Mouse (Mus musculus): ENCODE results near the gene Clmp. TPM values are rescaled to one million over a fixed set of nuclear protein-coding genes. Genes with fewer than 3 reads are reported as not detected.

Clmp gene
- polyA plus RNA-seq, 1 experiment from 2014 or later = 72.3 TPM

DNA sequence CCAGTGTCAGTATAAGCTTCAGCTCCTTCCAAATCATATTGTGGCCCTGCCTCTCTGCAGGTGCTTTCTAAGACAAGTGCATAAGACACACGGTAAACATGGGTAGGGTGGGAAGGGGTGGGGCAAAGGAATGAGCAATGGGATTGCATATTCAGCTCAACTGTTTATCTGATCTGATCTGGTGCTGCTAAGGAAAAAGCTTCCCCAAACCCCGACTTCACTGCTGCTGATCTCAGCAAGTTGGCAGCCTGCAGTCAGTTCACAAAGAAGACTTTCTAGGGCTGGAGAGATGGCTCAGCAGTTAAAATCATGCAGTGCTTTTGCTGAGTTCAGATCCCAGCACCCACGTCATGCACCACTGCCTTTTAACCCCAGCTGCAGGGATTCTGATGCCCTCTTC, 24.2 kb downstream of the Clmp start:
- DNase-seq (ENCODE audit: low spot score) = no peak
- no peak for ATAC-seq (replicated peaks; ENCODE audit: insufficient number of reproducible peaks, low FRiP score, low TSS enrichment, low read depth)
- H3K4me3 ChIP-seq (ENCODE audit: low read depth, low read length) = no peak overlapping the region

GRCm38 (mm10) chr9:40711654-40712053, 25.9 kb downstream of the Clmp start:
- no peaks in the 10 kb centered on the region for H3K9me3 ChIP-seq (replicated peaks; ENCODE audit: control insufficient read depth, low read length)
- no peaks in the 10 kb centered on the region for H3K27me3 ChIP-seq (ENCODE audit: control insufficient read depth, insufficient read depth, low read length)
- no peak overlapping the region for H3K4me2 ChIP-seq (ENCODE audit: low read depth, low read length)
- H3K27ac ChIP-seq (replicated peaks; ENCODE audit: low read depth, low read length) = no peak overlapping the region
- ATAC-seq (replicated peaks; ENCODE audit: insufficient number of reproducible peaks, low FRiP score, low TSS enrichment, low read depth) = no peak
- H3K9ac ChIP-seq (replicated peaks; ENCODE audit: low read length) = no peak overlapping the region
- WGBS = 49% methylated on average over 4 of the region's 4 CpGs
- H3K4me3 ChIP-seq (ENCODE audit: low read depth, low read length) = no peak overlapping the region
- DNase-seq (ENCODE audit: low spot score) = no peak
- H3K4me1 ChIP-seq (ENCODE audit: control insufficient read depth, insufficient read depth, low read length) = no peaks in the 10 kb centered on the region
- H3K36me3 ChIP-seq (replicated peaks; ENCODE audit: control insufficient read depth, insufficient read depth, low read depth, low read length) = no peaks in the 10 kb centered on the region

More for the DNA sequence above, 24.2 kb downstream of the Clmp start:
- Histone ChIP-seq H3K27me3 (ENCODE audit: control insufficient read depth, insufficient read depth, low read length) (no peaks in the 10 kb centered on the region), H3K9me3 (replicated peaks; ENCODE audit: control insufficient read depth, low read length) (no peaks in the 10 kb centered on the region), H3K4me2 (ENCODE audit: low read depth, low read length) (no peak overlapping the region), H3K4me1 (ENCODE audit: control insufficient read depth, insufficient read depth, low read length) (no peaks in the 10 kb centered on the region), H3K9ac (replicated peaks; ENCODE audit: low read length) (no peak overlapping the region), H3K36me3 (replicated peaks; ENCODE audit: control insufficient read depth, insufficient read depth, low read depth, low read length) (no peaks in the 10 kb centered on the region), H3K27ac (replicated peaks; ENCODE audit: low read depth, low read length) (no peak overlapping the region)
- WGBS = 77% methylated on average over 3 of the region's 3 CpGs

DNA sequence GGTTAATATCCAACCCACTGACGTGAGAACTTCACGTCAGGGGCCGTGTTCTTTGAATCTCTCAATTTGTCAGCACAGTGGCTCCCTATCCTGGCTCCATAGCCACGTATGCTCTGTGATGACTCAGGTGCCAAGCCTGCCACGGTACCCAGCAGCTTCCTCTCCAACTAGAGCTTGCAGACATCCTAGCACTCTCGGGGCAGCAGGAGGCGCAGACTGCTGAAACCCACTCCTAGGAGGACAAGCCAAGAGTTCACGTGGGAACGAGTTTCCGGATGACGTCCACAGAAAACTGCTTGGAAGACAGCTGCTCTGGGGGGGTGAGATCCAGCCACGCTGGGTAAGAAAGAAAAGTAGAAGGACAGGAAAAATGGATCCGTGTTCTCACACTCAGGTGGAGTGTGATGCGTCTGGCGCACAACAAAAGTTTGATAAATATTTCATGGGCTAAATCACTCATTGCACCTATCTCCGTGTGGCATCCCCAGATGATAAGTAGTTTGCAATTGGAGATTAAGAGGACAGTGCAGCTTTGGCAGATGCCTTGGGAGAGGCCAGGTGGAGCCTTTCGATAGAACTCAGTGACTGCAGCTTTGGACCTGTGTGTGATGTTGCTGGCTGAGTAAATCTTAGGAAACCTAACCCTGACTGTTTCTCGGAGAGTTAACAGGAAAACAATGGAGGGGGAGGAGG, 31.6 kb downstream of the Clmp start:
- Histone ChIP-seq H3K36me3 (replicated peaks; ENCODE audit: control insufficient read depth, insufficient read depth, low read depth, low read length) (no peaks in the 10 kb centered on the region), H3K9ac (replicated peaks; ENCODE audit: low read length) (no peak overlapping the region), H3K4me1 (ENCODE audit: control insufficient read depth, insufficient read depth, low read length) (peaks cover 3% of the 10 kb centered on the region; the same call in 1 of the 2 replicates), H3K4me3 (ENCODE audit: low read depth, low read length) (no peak overlapping the region), H3K4me2 (ENCODE audit: low read depth, low read length) (peak overlapping the region; percentile 3; the same call in 1 of the 2 replicates), H3K9me3 (replicated peaks; ENCODE audit: control insufficient read depth, low read length) (no peaks in the 10 kb centered on the region), H3K27ac (replicated peaks; ENCODE audit: low read depth, low read length) (no peak overlapping the region), H3K27me3 (ENCODE audit: control insufficient read depth, insufficient read depth, low read length) (no peaks in the 10 kb centered on the region)
- DNase-seq (ENCODE audit: low spot score) (no peak), ATAC-seq (replicated peaks; ENCODE audit: insufficient number of reproducible peaks, low FRiP score, low TSS enrichment, low read depth) (no peak)
- WGBS = 67% methylated on average over 18 of the region's 18 CpGs

- H3K4me1 ChIP-seq (ENCODE audit: control insufficient read depth, insufficient read depth, low read length) = peaks cover 3% of the 10 kb centered on the region; the same call in 1 of the 2 replicates
- H3K27me3 ChIP-seq (ENCODE audit: control insufficient read depth, insufficient read depth, low read length) = no peaks in the 10 kb centered on the region
- H3K36me3 ChIP-seq (replicated peaks; ENCODE audit: control insufficient read depth, insufficient read depth, low read depth, low read length) = no peaks in the 10 kb centered on the region
- no peak overlapping the region for H3K27ac ChIP-seq (replicated peaks; ENCODE audit: low read depth, low read length)
- ATAC-seq (replicated peaks; ENCODE audit: insufficient number of reproducible peaks, low FRiP score, low TSS enrichment, low read depth) (no peak), DNase-seq (ENCODE audit: low spot score) (peak; percentile 75)
- no peaks in the 10 kb centered on the region for H3K9me3 ChIP-seq (replicated peaks; ENCODE audit: control insufficient read depth, low read length)
- H3K9ac ChIP-seq (replicated peaks; ENCODE audit: low read length) = no peak overlapping the region
- H3K4me3 ChIP-seq (ENCODE audit: low read depth, low read length) = no peak overlapping the region
- 20% methylated on average over 7 of the region's 7 CpGs for whole genome bisulfite sequencing
- peak overlapping the region; percentile 3; the same call in 1 of the 2 replicates for H3K4me2 ChIP-seq (ENCODE audit: low read depth, low read length)
Observed at GRCm38 (mm10) chr9:40717875-40718185, 32.1 kb downstream of the Clmp start.

DNA sequence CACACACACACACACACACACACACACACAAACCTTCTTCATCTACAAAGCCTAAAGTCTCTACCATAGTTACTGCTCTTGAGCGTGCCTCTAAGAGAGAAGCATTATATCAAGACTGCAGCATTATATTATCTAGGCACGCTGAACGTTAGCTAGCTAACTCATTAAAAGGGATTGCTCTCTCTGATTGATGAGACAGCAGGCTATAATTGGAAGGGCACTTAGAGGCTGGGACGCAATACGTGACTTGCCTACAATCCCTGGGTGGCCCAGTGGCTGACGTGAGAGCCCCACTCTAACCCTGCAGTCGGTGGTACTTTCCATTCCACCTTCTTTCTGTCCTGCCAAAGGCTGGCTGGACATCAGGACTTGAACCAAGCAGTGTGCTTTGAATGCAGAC, 35.1 kb downstream of the Clmp start:
- 67% methylated on average over 7 of the region's 7 CpGs for WGBS
- no peaks in the 10 kb centered on the region for H3K9me3 ChIP-seq (replicated peaks; ENCODE audit: control insufficient read depth, low read length)
- no peak overlapping the region for H3K27ac ChIP-seq (replicated peaks; ENCODE audit: low read depth, low read length)
- DNase-seq (ENCODE audit: low spot score) = no peak
- H3K27me3 ChIP-seq (ENCODE audit: control insufficient read depth, insufficient read depth, low read length) = no peaks in the 10 kb centered on the region
- ATAC-seq (replicated peaks; ENCODE audit: insufficient number of reproducible peaks, low FRiP score, low TSS enrichment, low read depth) = no peak
- no peak overlapping the region for H3K4me3 ChIP-seq (ENCODE audit: low read depth, low read length)
- H3K9ac ChIP-seq (replicated peaks; ENCODE audit: low read length) = no peak overlapping the region
- no peaks in the 10 kb centered on the region for H3K36me3 ChIP-seq (replicated peaks; ENCODE audit: control insufficient read depth, insufficient read depth, low read depth, low read length)
- peaks cover 3% of the 10 kb centered on the region; the same call in 1 of the 2 replicates for H3K4me1 ChIP-seq (ENCODE audit: control insufficient read depth, insufficient read depth, low read length)
- H3K4me2 ChIP-seq (ENCODE audit: low read depth, low read length) = no peak overlapping the region

- no peaks in the 10 kb centered on the region for H3K9me3 ChIP-seq (replicated peaks; ENCODE audit: control insufficient read depth, low read length)
- no peak for ATAC-seq (replicated peaks; ENCODE audit: insufficient number of reproducible peaks, low FRiP score, low TSS enrichment, low read depth)
- no peak overlapping the region for H3K9ac ChIP-seq (replicated peaks; ENCODE audit: low read length)
- H3K27ac ChIP-seq (replicated peaks; ENCODE audit: low read depth, low read length) = no peak overlapping the region
- H3K4me1 ChIP-seq (ENCODE audit: control insufficient read depth, insufficient read depth, low read length) = no peaks in the 10 kb centered on the region
- 64% methylated on average over 2 of the region's 2 CpGs for WGBS
- no peaks in the 10 kb centered on the region for H3K36me3 ChIP-seq (replicated peaks; ENCODE audit: control insufficient read depth, insufficient read depth, low read depth, low read length)
- H3K4me3 ChIP-seq (ENCODE audit: low read depth, low read length) = no peak overlapping the region
- H3K27me3 ChIP-seq (ENCODE audit: control insufficient read depth, insufficient read depth, low read length) = no peaks in the 10 kb centered on the region
- no peak for DNase-seq (ENCODE audit: low spot score)
- no peak overlapping the region for H3K4me2 ChIP-seq (ENCODE audit: low read depth, low read length)
Observed at GRCm38 (mm10) chr9:40723311-40723772, 37.6 kb downstream of the Clmp start.

- no peaks in the 10 kb centered on the region for H3K4me1 ChIP-seq (ENCODE audit: control insufficient read depth, insufficient read depth, low read length)
- H3K9ac ChIP-seq (replicated peaks; ENCODE audit: low read length) = no peak overlapping the region
- H3K4me2 ChIP-seq (ENCODE audit: low read depth, low read length) = no peak overlapping the region
- WGBS = 52% methylated on average over 5 of the region's 5 CpGs
- no peak overlapping the region for H3K27ac ChIP-seq (replicated peaks; ENCODE audit: low read depth, low read length)
- H3K27me3 ChIP-seq (ENCODE audit: control insufficient read depth, insufficient read depth, low read length) = no peaks in the 10 kb centered on the region
- no peak overlapping the region for H3K4me3 ChIP-seq (ENCODE audit: low read depth, low read length)
- DNase-seq (ENCODE audit: low spot score) (no peak), ATAC-seq (replicated peaks; ENCODE audit: insufficient number of reproducible peaks, low FRiP score, low TSS enrichment, low read depth) (no peak)
- no peaks in the 10 kb centered on the region for H3K36me3 ChIP-seq (replicated peaks; ENCODE audit: control insufficient read depth, insufficient read depth, low read depth, low read length)
- H3K9me3 ChIP-seq (replicated peaks; ENCODE audit: control insufficient read depth, low read length) = no peaks in the 10 kb centered on the region
Observed at GRCm38 (mm10) chr9:40724978-40725377, 39.2 kb downstream of the Clmp start.

- Histone ChIP-seq H3K27ac (replicated peaks; ENCODE audit: low read depth, low read length) (no peak overlapping the region), H3K9ac (replicated peaks; ENCODE audit: low read length) (no peak overlapping the region), H3K4me2 (ENCODE audit: low read depth, low read length) (no peak overlapping the region), H3K36me3 (replicated peaks; ENCODE audit: control insufficient read depth, insufficient read depth, low read depth, low read length) (no peaks in the 10 kb centered on the region), H3K4me1 (ENCODE audit: control insufficient read depth, insufficient read depth, low read length) (no peaks in the 10 kb centered on the region), H3K4me3 (ENCODE audit: low read depth, low read length) (no peak overlapping the region), H3K27me3 (ENCODE audit: control insufficient read depth, insufficient read depth, low read length) (no peaks in the 10 kb centered on the region), H3K9me3 (replicated peaks; ENCODE audit: control insufficient read depth, low read length) (no peaks in the 10 kb centered on the region)
- WGBS = 82% methylated on average over 4 of the region's 4 CpGs
- ATAC-seq (replicated peaks; ENCODE audit: insufficient number of reproducible peaks, low FRiP score, low TSS enrichment, low read depth) (no peak), DNase-seq (ENCODE audit: low spot score) (no peak)
Observed at GRCm38 (mm10) chr9:40727140-40727823, 41.5 kb downstream of the Clmp start.
